Mouse (Mus musculus) limb, embryonic 14.5 days (tissue): ENCODE measurements around the gene Wdr54. TPM values are rescaled to one million over a fixed set of nuclear protein-coding genes. Genes with fewer than 3 reads are reported as not detected.

Experiments used
- ATAC-seq: fragments of 200-750 bp; cut with Nextera tagmentation; 2 replicates; pipeline ENCODE4 v1.8.0; 2017; ENCODE audit warnings: low read depth, moderate number of reproducible peaks, moderate TSS enrichment; ENCODE audit not compliant: low FRiP score
- DNase-seq: peaks from one replicate; pipeline ENCODE4 v3.0.0-alpha.2; 2015; ENCODE audit warnings: low spot score
- H3K27ac ChIP-seq: fragments of 300-500 bp; sonication (generic); replicated peaks from 2 replicates; pipeline ENCODE4 v1.5.1; 2014; ENCODE audit warnings: low read depth, mild to moderate bottlenecking, low read length, moderate library complexity, mixed read lengths
- H3K27me3 ChIP-seq: fragments of 300-500 bp; sonication (generic); 2 replicates; pipeline ENCODE4 v1.6.1; 2014; ENCODE audit warnings: low read length, mixed read lengths; ENCODE audit not compliant: control insufficient read depth, insufficient read depth
- H3K36me3 ChIP-seq: fragments of 300-500 bp; sonication (generic); 2 replicates; pipeline ENCODE4 v1.6.1; 2014; ENCODE audit warnings: mild to moderate bottlenecking, low read length, moderate library complexity, mixed read lengths; ENCODE audit not compliant: control insufficient read depth, insufficient read depth
- H3K4me1 ChIP-seq: fragments of 300-500 bp; sonication (generic); 2 replicates; pipeline ENCODE4 v1.6.1; 2014; ENCODE audit warnings: antibody characterized with exemption, low read length, mixed read lengths; ENCODE audit not compliant: control insufficient read depth, insufficient read depth
- H3K4me2 ChIP-seq: fragments of 300-500 bp; sonication (generic); replicated peaks from 2 replicates; pipeline ENCODE4 v1.6.1; 2014; ENCODE audit warnings: low read depth, mild to moderate bottlenecking, low read length, moderate library complexity; ENCODE audit not compliant: severe bottlenecking
- H3K4me3 ChIP-seq: fragments of 300-500 bp; sonication (generic); replicated peaks from 2 replicates; pipeline ENCODE4 v1.5.1; 2014; ENCODE audit warnings: low read length
- H3K9ac ChIP-seq: fragments of 300-500 bp; sonication (generic); 2 replicates; pipeline ENCODE4 v1.6.1; 2014; ENCODE audit warnings: mild to moderate bottlenecking, low read depth, low read length, moderate library complexity; ENCODE audit not compliant: severe bottlenecking
- H3K9me3 ChIP-seq: fragments of 300-500 bp; sonication (generic); 2 replicates; pipeline ENCODE4 v1.6.1; 2016; ENCODE audit warnings: low read length; ENCODE audit not compliant: control insufficient read depth
- POLR2A ChIP-seq: fragments of 200-500 bp; IDR thresholded peaks from 2 replicates; pipeline ENCODE4 v1.8.0; 2012; ENCODE audit warnings: inconsistent platforms, mild to moderate bottlenecking, moderate library complexity, borderline replicate concordance; ENCODE audit not compliant: insufficient read depth, insufficient read length; ENCODE audit errors: extremely low read depth
- WGBS: fragments of 180-500 bp; shearing (Covaris S2); extraction: QIAGEN DNeasy Blood & Tissue Kit; methylation state at CpG from one replicate; pipeline ENCODE4 v1.1.7; 2014; 5-methylcytosine and 5-hydroxymethylcytosine counted together
- polyA plus RNA-seq, 2 experiments: library from polyadenylated mRNA; depleted of rRNA in 1 of 2; stranded (reverse) in 1 of 2; unstranded in 1 of 2; fragments of >200 nt; fragmentation: Nextera tagmentation in 1 of 2; extraction: Ambion mirVana in 1 of 2; gene quantifications; 2 replicates each; pipeline versions ENCODE4 v1.2.1 to v1.2.3; 2012 to 2014

Gene Wdr54
- polyA plus RNA-seq, 2 experiments = 5.5 to 13.1 TPM

GRCm38 (mm10) chr6:83108762-83109668 is 47.2 kb downstream of the Wdr54 start, which contains the start of gene Mrpl53:
TSS of gene Mrpl53 (plus strand) at chr6:83109040.
- peak; percentile 87 for ATAC-seq
- Histone ChIP-seq H3K36me3 (peaks cover 12% of the 10 kb centered on the region; the same call in 1 of the 2 replicates), H3K9me3 (no peaks in the 10 kb centered on the region), H3K4me2 (peak within 1 kb of the TSS; percentile 86), H3K27ac (peak within 1 kb of the TSS; percentile 71), H3K4me1 (peaks cover 12% of the 10 kb centered on the region), H3K4me3 (peak within 1 kb of the TSS; percentile 84), H3K9ac (peak within 1 kb of the TSS; percentile 89), H3K27me3 (no peaks in the 10 kb centered on the region)
- peak; percentile 72 for DNase-seq
- TF ChIP-seq POLR2A = peak; percentile 56; the same call in 1 of the 2 replicates
- under 1% methylated on average over 76 of the region's 76 CpGs for WGBS

- 36% methylated on average over 12 of the region's 13 CpGs for WGBS
- no peak overlapping the region for H3K27ac ChIP-seq
- ATAC-seq = no peak
These were observed 48.4 kb downstream of the Wdr54 start for GRCm38 (mm10) chr6:83107566-83108400.

GRCm38 (mm10) chr6:83104158-83104557 is 52.0 kb downstream of the Wdr54 start:
- DNase-seq = no peak

More at GRCm38 (mm10) chr6:83107566-83108400, 48.4 kb downstream of the Wdr54 start:
- Histone ChIP-seq H3K36me3 (peaks cover 12% of the 10 kb centered on the region; the same call in 1 of the 2 replicates), H3K9ac (no peak overlapping the region), H3K4me1 (peaks cover 19% of the 10 kb centered on the region), H3K9me3 (no peaks in the 10 kb centered on the region), H3K27me3 (no peaks in the 10 kb centered on the region), H3K4me2 (peak overlapping the region; percentile 86), H3K4me3 (peak overlapping the region; percentile 84)
- peak; percentile 53 for DNase-seq
- no peak for TF ChIP-seq POLR2A

GRCm38 (mm10) chr6:83103130-83103650 is 53.0 kb downstream of the Wdr54 start:
- Histone ChIP-seq H3K27ac (no peak overlapping the region), H3K9me3 (no peaks in the 10 kb centered on the region), H3K4me2 (peak overlapping the region; percentile 98), H3K9ac (peak overlapping the region; percentile 76), H3K27me3 (no peaks in the 10 kb centered on the region), H3K4me1 (peaks cover 16% of the 10 kb centered on the region), H3K4me3 (peak overlapping the region; percentile 76; the same call in 1 of the 2 replicates), H3K36me3 (peaks cover 6% of the 10 kb centered on the region; the same call in 1 of the 2 replicates)
- ATAC-seq = no peak
- no peak for TF ChIP-seq POLR2A
- WGBS = 52% methylated on average over 11 of the region's 11 CpGs
- DNase-seq = no peak

More at GRCm38 (mm10) chr6:83104158-83104557, 52.0 kb downstream of the Wdr54 start:
- Histone ChIP-seq H3K9ac (no peak overlapping the region), H3K4me1 (peaks cover 19% of the 10 kb centered on the region), H3K4me2 (no peak overlapping the region), H3K9me3 (no peaks in the 10 kb centered on the region), H3K4me3 (no peak overlapping the region), H3K27me3 (no peaks in the 10 kb centered on the region), H3K36me3 (peaks cover 6% of the 10 kb centered on the region; the same call in 1 of the 2 replicates), H3K27ac (no peak overlapping the region)
- TF ChIP-seq POLR2A = no peak
- no peak for ATAC-seq
- WGBS = 77% methylated on average over 4 of the region's 4 CpGs
